Mouse (Mus musculus): Measurements from ENCODE around the gene Casq1.

Gene Casq1

GRCm38 (mm10) chr1:172205741-172206087 is 14.0 kb downstream of the Casq1 start:
- DNase-seq: peak; percentile 73

- DNase-seq: peak; percentile 81
These were observed 14.6 kb downstream of the Casq1 start for GRCm38 (mm10) chr1:172204814-172205740.

GRCm38 (mm10) chr1:172204033-172204813 is 15.4 kb downstream of the Casq1 start:
- peak; percentile 61 for DNase-seq

GRCm38 (mm10) chr1:172203566-172203965 is 16.1 kb downstream of the Casq1 start:
- DNase-seq: peak; percentile 57

GRCm38 (mm10) chr1:172202894-172203522 is 16.7 kb downstream of the Casq1 start:
- DNase-seq: peak; percentile 70

GRCm38 (mm10) chr1:172201967-172202880 is 17.4 kb downstream of the Casq1 start:
- DNase-seq: peak; percentile 91

- peak; percentile 78 for DNase-seq
These were observed 18.7 kb downstream of the Casq1 start for GRCm38 (mm10) chr1:172200871-172201447.

- DNase-seq: no peak
These were observed 19.5 kb downstream of the Casq1 start for GRCm38 (mm10) chr1:172200161-172200560.

GRCm38 (mm10) chr1:172198996-172199395 is 20.7 kb downstream of the Casq1 start:
- DNase-seq: no peak

GRCm38 (mm10) chr1:172198316-172198715 is 21.4 kb downstream of the Casq1 start:
- DNase-seq: no peak

GRCm38 (mm10) chr1:172197851-172198250 is 21.8 kb downstream of the Casq1 start:
- DNase-seq: peak; percentile 81

GRCm38 (mm10) chr1:172197146-172197545 is 22.5 kb downstream of the Casq1 start:
- DNase-seq: no peak

- DNase-seq: no peak
These were observed 25.2 kb downstream of the Casq1 start for GRCm38 (mm10) chr1:172194435-172194834.

- DNase-seq: peak; percentile 51
These were observed 27.5 kb downstream of the Casq1 start for GRCm38 (mm10) chr1:172192217-172192616.

GRCm38 (mm10) chr1:172191578-172191977 is 28.1 kb downstream of the Casq1 start:
- no peak for DNase-seq

GRCm38 (mm10) chr1:172188891-172189290 is 30.8 kb downstream of the Casq1 start:
- peak; percentile 59 for DNase-seq

- DNase-seq: no peak
These were observed 33.0 kb downstream of the Casq1 start for GRCm38 (mm10) chr1:172186401-172187289.

- DNase-seq: no peak
These were observed 35.8 kb downstream of the Casq1 start for GRCm38 (mm10) chr1:172183915-172184314.

- DNase-seq: no peak
These were observed 36.6 kb downstream of the Casq1 start for GRCm38 (mm10) chr1:172183056-172183455.

GRCm38 (mm10) chr1:172181777-172182176 is 37.9 kb downstream of the Casq1 start:
- peak; percentile 56 for DNase-seq

- no peak for DNase-seq
These were observed 38.8 kb downstream of the Casq1 start for GRCm38 (mm10) chr1:172180881-172181280.
